Mouse (Mus musculus): ENCODE measurements around the gene Cntnap1. TPM values are rescaled to one million over a fixed set of nuclear protein-coding genes. Genes with fewer than 3 reads are reported as not detected.

Cntnap1 gene
- polyA plus RNA-seq, 1 experiment, result 0.44 TPM

DNA sequence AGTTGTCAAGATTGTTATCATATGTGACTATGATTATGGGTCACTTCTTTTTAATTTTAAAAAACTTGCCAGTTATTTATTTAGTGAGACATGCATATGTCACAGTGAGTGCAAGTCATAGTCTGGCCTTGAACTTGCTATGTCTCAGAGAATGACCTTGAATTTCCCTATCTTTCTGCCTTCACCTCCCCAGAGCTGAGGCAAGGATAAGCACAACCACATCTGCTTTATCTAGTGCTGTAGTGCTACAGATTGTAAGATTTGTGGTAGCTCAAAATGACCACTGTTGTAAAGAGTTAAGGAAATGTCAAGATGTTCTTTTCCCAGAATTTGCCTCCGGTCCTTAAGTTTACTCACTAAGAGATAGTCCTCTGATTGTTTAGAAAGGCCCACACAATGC is 62.9 kb downstream of the Cntnap1 start:
- TF ChIP-seq CTCF (IDR thresholded peaks at IDR 0.05; ENCODE audit: control insufficient read depth, insufficient read depth, insufficient replicate concordance, low read depth, low read length) (no peak), POLR2A (IDR thresholded peaks at IDR 0.05; ENCODE audit: control insufficient read depth, low read depth, low read length) (no peak)
- H3K4me3 ChIP-seq (ENCODE audit: control insufficient read depth, low read depth, low read length), result no peak overlapping the region
- no peaks in the 10 kb centered on the region for H3K27me3 ChIP-seq (ENCODE audit: control insufficient read depth, insufficient read depth, low read length)
- no peaks in the 10 kb centered on the region for H3K36me3 ChIP-seq (ENCODE audit: control insufficient read depth, insufficient read depth, low read length)
- peaks cover 19% of the 10 kb centered on the region for H3K4me1 ChIP-seq (ENCODE audit: control insufficient read depth, insufficient read depth, low read length)
- H3K27ac ChIP-seq (ENCODE audit: control insufficient read depth, insufficient read depth, low read depth, low read length), result no peak overlapping the region

DNA sequence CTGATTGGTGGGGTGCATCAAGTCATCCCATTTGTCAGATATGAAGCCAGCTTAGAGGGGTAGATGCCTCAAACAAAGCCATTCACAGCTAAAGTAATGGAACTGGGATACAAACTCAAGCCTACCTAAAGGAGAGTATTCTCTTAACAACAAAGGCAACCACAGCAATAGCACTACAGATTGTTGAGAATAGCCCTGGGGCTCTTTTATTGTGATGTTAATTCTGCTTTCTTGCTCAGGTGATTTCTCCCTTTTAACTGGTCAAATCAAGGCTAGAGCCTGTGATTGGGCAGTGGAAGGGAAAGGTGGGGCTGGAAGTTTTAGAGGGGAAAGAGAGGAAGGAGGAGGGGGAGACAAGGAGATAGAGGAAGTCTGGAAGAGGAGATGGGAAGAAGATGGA is 63.8 kb downstream of the Cntnap1 start:
- Histone ChIP-seq H3K27ac (ENCODE audit: control insufficient read depth, insufficient read depth, low read depth, low read length) (no peak overlapping the region), H3K36me3 (ENCODE audit: control insufficient read depth, insufficient read depth, low read length) (no peaks in the 10 kb centered on the region), H3K4me1 (ENCODE audit: control insufficient read depth, insufficient read depth, low read length) (peaks cover 18% of the 10 kb centered on the region), H3K27me3 (ENCODE audit: control insufficient read depth, insufficient read depth, low read length) (no peaks in the 10 kb centered on the region), H3K4me3 (ENCODE audit: control insufficient read depth, low read depth, low read length) (no peak overlapping the region)
- TF ChIP-seq POLR2A (IDR thresholded peaks at IDR 0.05; ENCODE audit: control insufficient read depth, low read depth, low read length) (no peak), CTCF (IDR thresholded peaks at IDR 0.05; ENCODE audit: control insufficient read depth, insufficient read depth, insufficient replicate concordance, low read depth, low read length) (no peak)

DNA sequence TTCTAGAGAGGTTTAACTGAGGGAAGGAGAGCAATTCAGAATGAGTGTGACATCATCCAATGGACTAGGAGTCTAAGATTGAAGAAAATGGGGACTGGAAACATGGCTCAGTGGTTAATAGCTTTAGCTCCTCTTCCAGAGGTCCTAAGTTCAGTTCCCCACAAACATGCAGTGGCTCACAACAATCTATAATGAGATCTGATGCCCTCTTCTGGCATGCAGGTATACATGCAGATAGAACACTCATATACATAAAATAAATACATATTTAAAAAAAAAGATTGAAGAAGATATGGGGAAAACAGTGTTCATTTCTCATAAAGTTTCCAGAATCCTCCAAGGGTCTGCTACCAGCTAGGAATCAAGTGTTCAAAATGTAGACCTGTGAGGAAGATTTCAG is 65.1 kb downstream of the Cntnap1 start:
- no peak overlapping the region for H3K4me3 ChIP-seq (ENCODE audit: control insufficient read depth, low read depth, low read length)
- peaks cover 14% of the 10 kb centered on the region for H3K4me1 ChIP-seq (ENCODE audit: control insufficient read depth, insufficient read depth, low read length)
- H3K36me3 ChIP-seq (ENCODE audit: control insufficient read depth, insufficient read depth, low read length), result no peaks in the 10 kb centered on the region
- no peaks in the 10 kb centered on the region for H3K27me3 ChIP-seq (ENCODE audit: control insufficient read depth, insufficient read depth, low read length)
- TF ChIP-seq CTCF (IDR thresholded peaks at IDR 0.05; ENCODE audit: control insufficient read depth, insufficient read depth, insufficient replicate concordance, low read depth, low read length), result no peak
- no peak for TF ChIP-seq POLR2A (IDR thresholded peaks at IDR 0.05; ENCODE audit: control insufficient read depth, low read depth, low read length)
- H3K27ac ChIP-seq (ENCODE audit: control insufficient read depth, insufficient read depth, low read depth, low read length), result no peak overlapping the region

DNA sequence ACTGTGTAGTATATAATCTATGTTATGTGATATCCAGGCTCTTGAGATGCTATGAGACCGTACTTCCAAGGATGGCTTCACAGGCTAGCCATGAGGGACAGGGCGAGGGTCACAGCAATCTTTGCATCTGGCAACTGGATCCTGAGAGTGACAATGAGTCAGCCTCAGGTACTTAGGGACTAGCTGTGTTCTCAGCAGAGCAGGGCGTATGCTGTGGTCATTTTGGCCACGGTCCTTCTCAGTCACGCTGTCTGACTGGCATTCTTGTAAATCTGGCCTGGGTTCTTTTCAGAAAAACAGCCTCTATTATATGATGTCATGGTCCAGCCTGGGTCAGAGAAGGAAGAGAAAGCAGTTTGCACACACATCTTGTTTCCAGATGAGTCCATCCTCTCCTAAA is 66.5 kb downstream of the Cntnap1 start:
- no peaks in the 10 kb centered on the region for H3K36me3 ChIP-seq (ENCODE audit: control insufficient read depth, insufficient read depth, low read length)
- H3K27me3 ChIP-seq (ENCODE audit: control insufficient read depth, insufficient read depth, low read length), result no peaks in the 10 kb centered on the region
- 0 out of 2 replicates have a peak, but pooled peaks cover 3% of the 10 kb centered on the region for H3K4me1 ChIP-seq (ENCODE audit: control insufficient read depth, insufficient read depth, low read length)
- no peak overlapping the region for H3K27ac ChIP-seq (ENCODE audit: control insufficient read depth, insufficient read depth, low read depth, low read length)
- TF ChIP-seq POLR2A (IDR thresholded peaks at IDR 0.05; ENCODE audit: control insufficient read depth, low read depth, low read length) (no peak), CTCF (IDR thresholded peaks at IDR 0.05; ENCODE audit: control insufficient read depth, insufficient read depth, insufficient replicate concordance, low read depth, low read length) (no peak)
- H3K4me3 ChIP-seq (ENCODE audit: control insufficient read depth, low read depth, low read length), result no peak overlapping the region

DNA sequence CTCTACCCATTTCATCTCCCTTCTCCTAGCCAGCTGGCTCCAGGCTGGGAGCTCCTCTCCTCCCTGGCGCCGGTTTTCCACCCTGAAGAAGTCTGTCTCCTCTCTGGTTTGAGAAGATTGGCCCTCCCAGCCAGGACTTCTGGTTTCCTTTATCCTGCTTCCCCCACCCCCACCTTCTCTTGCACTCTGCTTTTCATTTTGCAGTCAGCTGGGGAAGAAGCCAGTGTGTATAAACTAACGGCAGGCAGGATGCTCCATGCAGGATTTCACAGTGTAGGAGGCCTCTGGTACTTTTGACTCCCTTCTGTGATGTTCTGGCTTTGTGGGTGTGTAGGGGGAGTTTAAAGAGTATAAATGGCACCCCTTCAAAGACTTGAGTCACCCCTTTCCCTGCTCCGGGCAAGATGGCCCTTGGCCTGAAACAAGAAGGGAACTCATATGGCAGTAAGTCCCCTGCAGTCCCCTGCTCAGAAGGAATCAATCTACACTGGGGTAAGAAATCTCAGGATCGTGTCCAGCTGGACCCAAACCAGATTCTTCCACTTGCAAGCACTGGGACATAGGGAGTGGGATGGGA is 67.8 kb downstream of the Cntnap1 start:
- no peaks in the 10 kb centered on the region for H3K4me1 ChIP-seq (ENCODE audit: control insufficient read depth, insufficient read depth, low read length)
- H3K27ac ChIP-seq (ENCODE audit: control insufficient read depth, insufficient read depth, low read depth, low read length), result no peak overlapping the region
- no peak for TF ChIP-seq POLR2A (IDR thresholded peaks at IDR 0.05; ENCODE audit: control insufficient read depth, low read depth, low read length)
- no peaks in the 10 kb centered on the region for H3K36me3 ChIP-seq (ENCODE audit: control insufficient read depth, insufficient read depth, low read length)
- no peaks in the 10 kb centered on the region for H3K27me3 ChIP-seq (ENCODE audit: control insufficient read depth, insufficient read depth, low read length)
- no peak overlapping the region for H3K4me3 ChIP-seq (ENCODE audit: control insufficient read depth, low read depth, low read length)

Other genes starting within 250 kb of the Cntnap1 start
- 25.0 and 30.2 TPM in 2 replicates for gene Stat3, start 231.0 kb upstream of the Cntnap1 start, polyA plus RNA-seq (2012; rRNA removed)
- gene Cavin1, start 199.6 kb upstream of the Cntnap1 start, polyA plus RNA-seq (2012; rRNA removed), result 5.1 and 6.1 TPM in 2 replicates
- gene Atp6v0a1, start 161.1 kb upstream of the Cntnap1 start, polyA plus RNA-seq (2012; rRNA removed), result 18.1 and 23.7 TPM in 2 replicates
- 46.2 and 46.3 TPM in 2 replicates for gene Naglu, start 100.5 kb upstream of the Cntnap1 start, polyA plus RNA-seq (2012; rRNA removed)
- 0.66 and 0.88 TPM in 2 replicates for gene Hsd17b1, start 92.1 kb upstream of the Cntnap1 start, polyA plus RNA-seq (2012; rRNA removed)
- 21.0 and 21.7 TPM in 2 replicates for gene Coasy, start 88.0 kb upstream of the Cntnap1 start, polyA plus RNA-seq (2012; rRNA removed)
- gene Mlx, start 83.2 kb upstream of the Cntnap1 start, polyA plus RNA-seq (2012; rRNA removed), result 6.4 and 6.7 TPM in 2 replicates
- gene Psmc3ip, start 75.1 kb upstream of the Cntnap1 start, polyA plus RNA-seq (2012; rRNA removed), result 77.6 and 77.9 TPM in 2 replicates
- gene Retreg3, start 50.6 kb upstream of the Cntnap1 start, polyA plus RNA-seq (2012; rRNA removed), result 51.5 and 53.8 TPM in 2 replicates
- 22.4 and 27.3 TPM in 2 replicates for gene Tubg1, start 50.6 kb upstream of the Cntnap1 start, polyA plus RNA-seq (2012; rRNA removed)
- gene Tubg2, start 14.6 kb upstream of the Cntnap1 start, polyA plus RNA-seq (2012; rRNA removed), result 1.6 and 1.9 TPM in 2 replicates
- 2.6 and 4.1 TPM in 2 replicates for gene Plekhh3, start 828 bp downstream of the Cntnap1 start, polyA plus RNA-seq (2012; rRNA removed)
- gene Ccr10, start 4.9 kb downstream of the Cntnap1 start, polyA plus RNA-seq (2012; rRNA removed), result 0.05 TPM in 1 of 2 replicates, not detected in the other
- 14.3 and 14.5 TPM in 2 replicates for gene Ezh1, start 55.9 kb downstream of the Cntnap1 start, polyA plus RNA-seq (2012; rRNA removed)
- gene Ramp2, start 75.5 kb downstream of the Cntnap1 start, polyA plus RNA-seq (2012; rRNA removed), result 5.6 and 5.8 TPM in 2 replicates
- 26.1 and 26.2 TPM in 2 replicates for gene Vps25, start 83.2 kb downstream of the Cntnap1 start, polyA plus RNA-seq (2012; rRNA removed)
- gene Wnk4, start 90.0 kb downstream of the Cntnap1 start, polyA plus RNA-seq (2012; rRNA removed), result 10.8 and 12.3 TPM in 2 replicates
- 37.1 and 54.6 TPM in 2 replicates for gene Cntd1, start 108.5 kb downstream of the Cntnap1 start, polyA plus RNA-seq (2012; rRNA removed)
- 46.6 and 62.4 TPM in 2 replicates for gene Coa3, start 108.6 kb downstream of the Cntnap1 start, polyA plus RNA-seq (2012; rRNA removed)
- gene Becn1, start 131.8 kb downstream of the Cntnap1 start, polyA plus RNA-seq (2012; rRNA removed), result 111 and 116 TPM in 2 replicates
- gene Psme3, start 145.7 kb downstream of the Cntnap1 start, polyA plus RNA-seq (2012; rRNA removed), result 59.1 and 74.5 TPM in 2 replicates
- 4.7 TPM in 2 replicates for gene Aoc2, start 154.5 kb downstream of the Cntnap1 start, polyA plus RNA-seq (2012; rRNA removed)
- 4.2 and 4.4 TPM in 2 replicates for gene Aoc3, start 160.1 kb downstream of the Cntnap1 start, polyA plus RNA-seq (2012; rRNA removed)
- not detected in 2 replicates for gene G6pc, start 197.0 kb downstream of the Cntnap1 start, polyA plus RNA-seq (2012; rRNA removed)
- 17.9 and 18.7 TPM in 2 replicates for gene Aarsd1, start 247.1 kb downstream of the Cntnap1 start, polyA plus RNA-seq (2012; rRNA removed)